Mouse (Mus musculus) cortical plate, adult 2 months (tissue): ENCODE measurements around the gene Fam196a.

Source experiments
- CTCF ChIP-seq: fragments of 200-500 bp; IDR thresholded peaks from 2 replicates; pipeline ENCODE4 v1.5.1; 2011; ENCODE audit warnings: mild to moderate bottlenecking, control low read depth, low read length; ENCODE audit not compliant: insufficient read depth; ENCODE audit errors: extremely low read depth
- POLR2A ChIP-seq: fragments of 200-500 bp; IDR thresholded peaks from 2 replicates; pipeline ENCODE4 v1.6.1; 2011; ENCODE audit warnings: mild to moderate bottlenecking, low read length, control low read depth; ENCODE audit not compliant: insufficient read depth; ENCODE audit errors: extremely low read depth

- TF ChIP-seq CTCF = no peak
- TF ChIP-seq POLR2A = no peak
Observed at GRCm38 (mm10) chr7:134872511-134872910, 65.7 kb downstream of the Fam196a start.
